Mouse (Mus musculus): Measurements from ENCODE around the gene Tnfrsf19. TPM values are rescaled to one million over a fixed set of nuclear protein-coding genes. Genes with fewer than 3 reads are reported as not detected.

Gene Tnfrsf19
- polyA plus RNA-seq (2017; shearing (Covaris generic)) = 0.05 TPM

DNA sequence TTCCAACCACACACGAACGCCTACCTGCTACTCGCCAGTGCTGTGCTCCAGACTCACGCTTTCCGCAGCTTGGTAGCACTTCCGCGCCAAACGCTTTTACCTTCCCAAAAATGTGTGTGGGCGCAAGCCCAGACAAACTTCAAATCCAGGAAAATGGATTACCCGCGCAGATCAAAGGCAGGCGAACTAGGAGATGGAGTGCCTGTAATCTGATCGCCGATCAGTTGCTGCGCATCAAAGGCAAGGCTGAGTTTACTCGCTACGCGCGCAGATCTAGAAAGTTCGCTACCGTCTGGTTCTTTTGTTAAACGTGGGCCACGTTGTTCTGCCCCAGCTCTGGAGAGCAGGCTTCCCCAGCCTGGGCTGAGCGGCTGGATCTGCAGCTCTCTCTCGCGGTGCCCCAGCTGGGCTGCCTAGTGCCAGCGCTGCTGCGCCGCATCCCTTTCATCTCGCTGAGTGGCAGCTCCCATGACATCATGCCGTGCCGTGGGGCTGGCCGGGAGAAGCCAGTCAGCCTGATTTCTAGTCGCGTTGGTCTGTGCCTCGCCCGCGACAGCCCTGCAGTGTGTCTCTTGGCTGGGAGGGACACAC lies at the start of gene Tnfrsf19:
TSS of gene Tnfrsf19 (minus strand) at position 400 of the 591 bp plus-strand sequence.

Other genes with a start within 250 kb of the Tnfrsf19 start
- 11.3 TPM for gene Sacs, start 92.0 kb upstream of the Tnfrsf19 start, polyA plus RNA-seq (2017; shearing (Covaris generic))
- gene Sgcg, start 212.0 kb upstream of the Tnfrsf19 start, polyA plus RNA-seq (2017; shearing (Covaris generic)) = not detected

Data from CD4-positive, CD25-positive, alpha-beta regulatory T cell (primary cell).